Mouse (Mus musculus) adrenal gland, adult 18-20 months (tissue): ENCODE results near the gene BC067074. TPM values are rescaled to one million over a fixed set of nuclear protein-coding genes. Genes with fewer than 3 reads are reported as not detected.

ENCODE experiments used
- total RNA-seq, 2 experiments: library from RNA; stranded (reverse); gene quantifications; 1 replicate in 1 of 2; 2 replicates in 1 of 2; pipeline ENCODE4 v1.2.3; 2021

Gene BC067074
- total RNA-seq, 2 experiments from 2014 or later, result 0.76 to 1.2 TPM

Other genes with a start within 250 kb of the BC067074 start
- gene Gpx8, start 246.7 kb upstream of the BC067074 start, total RNA-seq, result 10 to 100 TPM; 80.7 to 85.7 TPM
- 1 to 10 TPM; 1.1 to 1.4 TPM for gene Gzma, start 192.2 kb upstream of the BC067074 start, total RNA-seq
- 10 to 100 TPM in 1 of 2 experiments, 1 to 10 TPM in 1; 6.1 to 16.7 TPM for gene Esm1, start 83.5 kb upstream of the BC067074 start, total RNA-seq
- gene Gzmk, start 67.3 kb upstream of the BC067074 start, total RNA-seq, result under 1 TPM in 1 of 2 experiments, not detected in 1; 0.58 TPM